Mouse (Mus musculus): ENCODE results near the gene Ubxn1.

- TF ChIP-seq POLR2A (IDR thresholded peaks at IDR 0.05; ENCODE audit: control insufficient read depth, extremely low read depth, insufficient read depth, low read length, poor library complexity) = no peak
- no peak for TF ChIP-seq CTCF (IDR thresholded peaks at IDR 0.05; ENCODE audit: borderline replicate concordance, control insufficient read depth, extremely low read depth, insufficient read depth, low read length, poor library complexity)
Measured at GRCm38 (mm10) chr19:8830664-8831063, 40.6 kb upstream of the Ubxn1 start.

All from thymus, adult 2 months (tissue).